Mouse (Mus musculus): ENCODE measurements around the gene Cck. TPM values are rescaled to one million over a fixed set of nuclear protein-coding genes. Genes with fewer than 3 reads are reported as not detected.

Gene Cck
- 100 to 1,000 TPM; 514 to 621 (median 567) TPM for total RNA-seq (2022)

DNA sequence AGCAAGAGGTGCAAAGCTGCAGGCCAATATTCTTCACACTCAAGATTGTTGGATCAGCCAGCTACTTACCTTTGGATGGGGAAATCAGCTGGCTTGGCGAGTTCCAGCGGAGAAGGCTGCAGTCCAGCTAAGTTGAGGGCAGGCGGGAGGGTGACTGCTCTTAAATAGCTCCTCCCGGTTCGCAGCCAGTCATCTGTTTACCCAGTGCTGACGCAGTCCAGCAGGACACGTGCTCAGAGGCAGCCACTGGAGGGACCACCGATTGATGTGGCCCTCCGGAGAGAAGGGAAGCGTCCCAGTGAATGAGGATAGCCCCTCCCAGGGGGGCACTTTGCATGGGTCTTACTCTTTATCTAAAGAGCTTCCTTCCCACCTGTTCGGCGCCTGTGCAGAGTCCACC lies at the start of gene Cck:
TSS of gene Cck (minus strand) at position 166 of the 400 bp plus-strand sequence.
- DNase-seq (ENCODE audit: low spot score in 2 of 2), result peak; percentile 47 to 54

DNA sequence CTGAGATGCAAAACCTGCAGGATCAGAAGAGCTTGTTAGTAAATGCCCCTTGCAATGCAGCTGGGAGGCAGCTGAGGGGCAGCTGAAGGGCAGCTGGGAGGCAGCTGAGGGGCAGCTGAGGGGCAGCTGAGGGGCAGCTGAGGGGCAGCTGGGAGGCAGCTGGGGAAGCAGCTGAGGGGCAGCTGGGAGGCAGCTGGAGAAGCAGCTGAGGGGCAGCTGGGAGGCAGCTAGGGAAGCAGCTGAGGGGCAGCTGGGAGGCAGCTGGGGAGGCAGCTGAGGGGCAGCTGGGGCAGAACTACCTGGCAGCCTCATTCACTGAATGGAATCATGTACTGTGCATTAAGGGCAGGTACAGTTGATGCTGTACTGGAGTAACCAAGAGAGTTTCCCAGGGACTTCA lies 46.0 kb upstream of the Cck start:
- no peak for DNase-seq (ENCODE audit: low spot score in 2 of 2)

DNA sequence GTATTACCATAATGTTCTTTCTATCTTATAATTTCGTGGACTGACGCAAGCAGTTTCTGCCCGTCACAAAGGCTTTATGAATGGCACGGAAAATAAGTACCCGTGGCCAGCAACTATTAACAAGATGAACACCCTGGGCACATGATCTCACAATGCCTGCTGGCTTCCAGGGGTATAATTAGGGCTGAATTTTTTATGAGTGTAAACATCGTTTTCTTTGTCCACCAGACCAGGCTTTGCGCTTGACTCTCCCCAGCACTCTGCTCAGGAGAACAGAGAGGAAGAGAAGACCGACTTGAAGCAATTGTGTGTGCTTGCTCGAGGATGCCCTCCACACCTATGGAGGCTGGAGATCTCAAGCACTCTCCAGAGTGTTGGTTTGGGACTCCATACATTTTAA lies 37.1 kb upstream of the Cck start:
- DNase-seq (ENCODE audit: low spot score in 2 of 2), result no peak

DNA sequence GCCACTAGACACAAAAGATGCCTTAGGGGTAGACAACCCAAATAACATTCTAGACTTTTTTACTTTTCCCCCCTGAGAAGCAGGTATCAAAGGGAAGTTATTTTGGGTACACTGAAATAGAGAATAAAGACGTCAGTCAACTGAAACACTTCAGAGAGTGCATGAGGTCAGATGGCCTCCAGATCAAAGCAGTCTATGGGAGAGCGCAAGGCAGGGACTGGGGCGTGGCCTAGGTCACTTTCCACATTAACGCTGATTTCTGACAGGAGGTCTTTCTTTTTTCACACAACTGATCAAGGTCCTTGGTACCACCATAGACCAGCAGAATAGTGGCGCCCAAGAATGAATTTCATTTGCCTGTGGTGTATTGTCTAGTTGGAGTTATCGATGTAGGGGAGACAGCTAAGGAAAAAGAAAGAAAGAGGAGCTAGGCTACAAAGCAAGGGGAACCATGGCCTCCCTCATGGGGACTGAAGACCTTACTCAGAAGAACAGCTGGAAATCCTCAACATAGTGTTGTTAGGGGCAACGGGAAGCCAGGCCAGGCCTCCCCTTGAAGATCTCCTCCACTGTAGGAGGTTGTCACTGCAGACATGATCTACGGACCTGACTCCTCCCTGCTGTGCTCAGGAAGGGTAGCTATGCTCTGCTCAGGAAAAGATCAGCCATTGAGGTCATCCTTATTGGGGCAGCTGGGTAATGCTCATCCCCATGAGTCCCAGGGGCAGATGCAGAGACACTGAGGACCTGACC lies 33.3 kb upstream of the Cck start:
- DNase-seq (ENCODE audit: low spot score in 2 of 2), result no peak

DNA sequence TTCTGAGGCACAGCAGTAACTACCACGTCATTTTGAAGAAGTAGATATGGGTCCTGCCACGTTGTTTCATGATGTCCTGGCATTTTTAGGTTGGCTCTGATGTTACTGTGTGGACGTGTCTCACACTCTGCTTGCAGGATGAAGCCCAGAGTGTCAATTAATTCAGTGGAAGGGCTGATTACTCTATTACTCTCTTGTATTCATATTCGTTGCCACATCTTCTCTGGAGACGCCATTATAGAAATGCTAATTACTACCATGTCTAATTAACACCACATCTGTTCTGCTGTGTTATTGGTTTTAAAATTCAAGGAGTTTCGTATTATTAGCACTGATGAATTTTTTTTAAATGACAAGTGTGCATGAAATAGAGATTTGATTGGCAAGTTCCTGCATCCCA lies 30.7 kb upstream of the Cck start:
- no peak for DNase-seq (ENCODE audit: low spot score in 2 of 2)

DNA sequence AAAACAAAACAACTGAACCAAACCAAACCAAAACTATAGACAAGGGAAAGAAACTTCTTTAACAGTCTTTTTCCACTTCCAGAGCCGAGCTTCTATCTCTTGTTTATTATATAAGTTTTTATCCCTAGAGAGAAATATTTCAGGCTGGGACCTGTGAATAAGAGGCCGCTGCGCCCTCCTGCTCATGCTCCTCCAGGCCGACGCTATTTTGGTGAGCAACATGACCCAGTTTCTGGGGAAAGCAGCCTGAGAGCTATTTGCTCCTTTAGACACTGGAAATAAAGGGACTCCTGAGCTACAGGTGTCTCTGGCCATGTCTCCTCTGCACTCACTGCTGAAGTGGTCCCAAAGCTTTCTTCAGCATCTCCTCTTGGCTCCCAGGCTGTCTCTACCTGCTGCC lies 24.6 kb upstream of the Cck start:
- DNase-seq (ENCODE audit: low spot score in 2 of 2), result no peak

DNA sequence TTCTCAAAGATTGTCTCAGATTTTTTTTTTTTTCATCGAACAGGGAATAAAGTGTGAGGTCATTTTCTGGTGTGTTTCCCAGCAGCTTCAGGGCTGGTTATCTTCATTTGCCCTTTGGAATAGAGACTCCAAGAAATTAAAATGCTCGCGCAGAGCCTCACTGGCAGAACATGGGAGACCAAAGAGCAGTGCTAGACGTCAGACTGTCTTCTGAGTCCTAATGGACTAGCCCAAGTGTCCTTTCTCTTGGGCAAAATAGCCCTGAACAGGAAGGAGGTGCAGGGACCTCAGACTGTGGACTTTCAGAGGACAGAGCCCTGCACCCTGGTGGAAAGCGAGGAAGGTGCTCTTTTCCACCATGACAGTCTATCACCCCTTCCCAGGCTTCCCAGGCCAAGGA lies 19.0 kb upstream of the Cck start:
- DNase-seq (ENCODE audit: low spot score in 2 of 2), result no peak

DNA sequence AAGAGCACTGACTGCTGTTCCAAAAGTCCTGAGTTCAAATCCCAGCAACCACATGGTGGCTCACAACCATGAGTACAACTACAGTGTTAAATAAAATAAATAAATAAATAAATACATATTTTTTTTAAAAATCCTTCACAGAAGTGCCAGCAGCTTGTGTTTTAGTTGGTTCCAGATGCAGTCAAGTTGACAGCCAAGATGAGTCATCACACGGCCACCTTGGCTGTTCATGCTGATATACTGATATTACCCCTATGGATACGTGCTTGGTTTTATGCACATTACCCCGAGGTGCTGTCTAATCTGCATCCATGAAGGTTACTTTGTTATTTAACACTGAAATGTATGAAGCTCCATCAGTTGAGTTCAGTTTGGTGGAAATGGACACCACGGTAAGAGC lies 16.4 kb upstream of the Cck start:
- no peak for DNase-seq (ENCODE audit: low spot score in 2 of 2)

DNA sequence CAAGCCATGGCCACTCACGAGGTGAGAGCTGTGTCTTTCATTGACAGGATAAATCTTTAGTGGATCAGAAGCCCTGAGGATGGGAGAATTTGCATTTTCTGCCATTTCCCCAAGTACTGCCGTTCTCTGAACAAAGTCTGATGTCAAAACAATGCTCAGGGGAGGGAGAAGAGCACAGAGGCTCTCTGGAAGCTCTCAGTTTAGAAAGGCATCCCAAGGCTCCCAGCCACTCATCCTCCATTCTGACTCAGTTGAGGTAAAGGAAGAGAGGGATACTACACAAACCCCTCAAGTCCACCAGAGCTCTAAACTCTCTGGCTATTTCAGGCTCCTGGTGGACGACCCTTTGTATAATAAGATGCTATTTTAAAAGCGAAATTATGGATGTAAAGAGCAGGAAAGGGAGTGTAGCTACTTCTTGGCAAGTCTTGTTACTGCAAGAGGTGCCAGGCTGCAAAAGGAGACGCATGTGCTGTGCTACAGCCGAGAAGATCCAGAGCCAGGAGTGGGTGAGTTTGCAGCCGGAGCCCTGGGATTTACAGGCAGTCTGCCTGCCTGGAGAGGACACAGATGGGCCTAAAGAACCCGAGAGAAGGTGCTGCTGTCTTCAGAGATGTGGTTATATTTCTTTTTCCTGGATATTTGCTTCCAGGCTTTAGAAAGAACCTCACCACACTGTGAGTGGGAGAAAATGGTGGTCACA lies 11.1 kb upstream of the Cck start:
- peak in 1 of 2 experiments; percentile 89 for DNase-seq (ENCODE audit: low spot score in 2 of 2)

DNA sequence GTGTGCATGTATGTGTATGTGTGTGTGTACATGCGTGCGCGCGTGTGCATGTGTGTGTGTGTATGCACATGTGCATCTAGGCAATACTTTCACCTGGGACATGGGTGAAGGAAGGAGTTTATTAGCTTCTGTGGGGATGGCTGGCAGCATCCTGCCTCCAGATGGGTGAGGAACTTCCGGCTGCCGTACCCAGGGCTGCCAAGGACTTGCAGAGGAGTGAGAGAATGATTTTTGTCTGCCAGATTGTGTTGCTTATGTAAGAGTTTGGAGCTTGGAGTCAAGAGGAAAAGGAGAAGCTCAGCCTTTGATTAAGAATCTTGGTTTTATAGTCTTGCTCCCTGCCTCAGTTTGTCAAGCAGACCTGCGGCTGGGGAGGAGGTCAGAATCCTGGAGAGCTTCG lies 9.9 kb upstream of the Cck start:
- DNase-seq (ENCODE audit: low spot score in 2 of 2), result peak; percentile 40 to 80

DNA sequence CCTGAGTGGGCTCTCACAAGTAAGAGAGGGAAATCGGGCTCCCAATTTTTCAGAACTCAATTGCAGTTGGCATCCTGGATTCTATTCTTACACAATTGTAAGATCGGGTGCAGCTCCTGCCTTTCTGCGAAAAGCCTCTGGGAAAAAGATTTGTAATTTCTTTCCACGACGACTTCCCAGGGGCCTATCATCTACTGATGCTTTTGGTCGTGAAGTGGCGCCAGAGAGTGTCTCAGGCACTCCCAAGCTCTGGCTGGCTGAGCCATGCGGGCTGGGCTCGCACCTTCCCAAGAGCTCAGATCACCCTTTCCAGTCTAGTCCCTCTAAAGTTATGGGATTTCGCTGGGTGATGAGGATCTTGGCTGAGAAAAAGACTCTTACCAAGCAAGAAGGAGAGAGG lies 608 bp upstream of the Cck start:
- DNase-seq (ENCODE audit: low spot score in 2 of 2), result peak in 1 of 2 experiments; percentile 47

DNA sequence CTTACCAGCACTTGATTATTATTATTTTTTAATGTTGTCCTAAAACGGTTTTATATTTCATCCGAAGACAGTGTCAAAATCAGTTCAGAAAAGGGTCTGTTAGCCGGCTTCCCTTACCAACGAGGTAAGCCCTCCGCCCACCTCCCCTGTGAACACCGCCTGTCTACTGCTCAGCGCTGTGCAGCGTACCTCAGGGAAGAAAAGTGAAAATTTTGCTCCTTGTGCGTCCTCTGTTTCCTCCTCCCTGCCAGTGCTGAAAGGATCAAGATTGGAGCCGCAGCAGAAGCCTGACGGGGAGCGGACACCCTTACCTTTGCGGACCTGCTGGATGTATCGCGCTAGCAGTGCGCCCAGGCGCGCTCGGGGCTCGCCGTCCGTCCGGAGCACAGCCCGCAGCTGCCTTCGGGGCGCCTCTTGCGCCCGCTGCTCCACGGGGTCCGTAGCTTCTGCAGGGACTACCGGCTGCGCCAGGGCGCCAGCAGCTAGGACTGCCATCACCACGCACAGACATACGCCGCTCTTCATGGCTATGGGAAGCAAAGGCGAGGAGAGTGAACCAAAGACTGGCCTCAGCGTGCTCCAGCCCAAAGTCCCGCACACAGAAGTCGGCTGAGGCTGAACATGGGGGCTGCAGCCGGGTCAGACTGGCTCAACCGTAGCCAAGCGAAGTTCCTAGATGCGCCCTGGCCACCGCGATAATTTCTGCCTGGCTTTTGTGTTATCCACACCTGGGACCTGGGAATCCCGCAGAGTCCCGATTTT lies 1.3 kb downstream of the Cck start:
- DNase-seq (ENCODE audit: low spot score in 2 of 2), result no peak

DNA sequence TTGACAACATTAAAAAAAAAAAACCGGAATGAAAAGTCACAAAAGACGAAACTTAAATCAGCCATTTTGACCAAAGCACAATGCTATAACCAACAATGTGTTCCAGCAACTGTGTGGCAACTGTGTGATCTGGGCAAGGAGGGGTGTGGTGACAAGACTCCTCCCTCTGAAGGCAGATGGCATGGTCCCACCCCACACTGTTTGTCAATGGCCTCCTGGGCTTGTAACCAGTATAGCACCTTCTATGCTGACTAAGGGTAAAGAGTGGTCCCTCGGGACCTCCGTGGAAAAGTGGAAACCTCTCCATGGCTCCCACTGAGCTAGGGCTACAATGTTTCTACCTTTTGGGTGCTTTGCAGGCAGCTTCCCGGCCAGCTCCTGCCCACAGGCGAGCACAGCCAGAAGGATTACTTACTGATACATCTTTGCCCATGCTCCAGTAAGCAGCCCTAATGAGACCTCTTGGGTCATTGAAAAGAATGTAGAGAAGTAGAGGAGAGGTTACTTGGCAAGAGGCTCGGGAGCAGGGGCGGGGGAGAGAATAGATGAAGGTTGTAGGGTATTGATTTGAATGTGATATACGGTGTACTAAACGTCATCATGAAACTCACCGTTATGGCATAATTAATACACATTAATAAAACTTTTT lies 3.8 kb downstream of the Cck start:
- DNase-seq (ENCODE audit: low spot score in 2 of 2), result no peak

DNA sequence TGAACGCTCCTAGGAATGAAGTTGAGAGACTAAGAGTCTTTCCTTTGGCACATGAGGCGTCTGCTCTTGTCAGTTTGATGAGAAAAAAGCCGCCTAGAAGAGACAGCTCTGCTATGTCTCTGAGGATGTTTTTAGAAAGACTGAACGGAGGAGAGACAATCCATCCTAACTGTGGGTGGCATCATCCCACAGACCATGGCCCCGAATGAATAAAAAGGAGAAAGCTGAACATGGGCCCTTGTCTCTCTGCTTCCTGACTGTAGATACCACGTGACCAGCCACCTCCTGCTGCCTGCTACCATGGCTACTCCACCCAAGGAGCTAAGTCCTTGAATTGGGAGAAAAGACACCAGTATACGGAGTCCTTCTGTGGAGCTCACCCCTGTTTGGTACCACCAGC lies 8.3 kb downstream of the Cck start:
- no peak for DNase-seq (ENCODE audit: low spot score in 2 of 2)

DNA sequence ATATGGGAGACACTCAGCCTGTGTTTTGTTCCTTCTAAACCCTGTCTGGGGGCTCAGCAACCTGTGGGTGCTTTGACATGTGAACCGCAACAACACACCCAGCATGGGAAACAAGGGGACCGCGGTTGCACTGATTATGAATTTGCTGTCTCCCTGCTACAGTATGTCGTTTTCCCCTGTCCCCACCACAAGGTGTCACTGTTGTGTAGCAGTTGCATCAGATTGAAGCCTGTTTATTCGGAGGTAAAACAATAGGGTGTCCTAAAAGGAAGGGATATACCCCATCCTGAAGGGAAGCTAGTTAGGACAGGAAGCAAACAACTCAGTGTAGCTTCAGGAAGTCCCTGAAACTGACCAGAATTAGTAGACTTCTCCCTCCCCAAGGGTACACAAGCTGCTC lies 16.0 kb downstream of the Cck start:
- no peak for DNase-seq (ENCODE audit: low spot score in 2 of 2)

DNA sequence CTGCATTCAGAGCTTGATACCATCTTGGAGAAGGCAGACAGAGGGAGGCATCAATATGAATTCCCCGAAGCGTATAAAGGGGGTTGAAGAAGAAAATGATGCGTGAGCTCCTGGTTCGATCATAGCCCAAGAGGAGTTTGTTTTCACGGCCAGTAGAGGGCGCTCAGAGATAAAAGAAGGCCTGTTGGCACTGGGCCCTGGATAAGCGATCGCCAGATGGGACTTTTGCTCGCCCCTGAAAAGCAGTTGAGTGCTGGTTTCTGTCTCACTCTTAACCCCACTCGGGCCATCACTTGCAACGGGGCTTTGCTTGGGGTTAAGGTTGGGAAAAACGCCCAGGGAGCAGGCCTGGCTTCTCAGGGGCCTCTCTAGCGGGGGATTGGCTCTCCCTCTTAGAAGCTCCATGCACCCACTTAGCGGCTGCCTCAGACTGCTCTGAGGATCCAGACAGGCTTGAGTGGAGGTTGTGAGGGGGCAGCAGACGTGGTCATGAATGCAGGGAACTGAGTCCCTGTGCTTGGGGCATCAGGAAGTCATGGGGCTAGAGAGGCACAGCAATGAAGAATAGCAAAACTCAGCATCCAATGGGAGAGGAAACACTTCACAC lies 18.1 kb downstream of the Cck start:
- DNase-seq (ENCODE audit: low spot score in 2 of 2), result no peak

DNA sequence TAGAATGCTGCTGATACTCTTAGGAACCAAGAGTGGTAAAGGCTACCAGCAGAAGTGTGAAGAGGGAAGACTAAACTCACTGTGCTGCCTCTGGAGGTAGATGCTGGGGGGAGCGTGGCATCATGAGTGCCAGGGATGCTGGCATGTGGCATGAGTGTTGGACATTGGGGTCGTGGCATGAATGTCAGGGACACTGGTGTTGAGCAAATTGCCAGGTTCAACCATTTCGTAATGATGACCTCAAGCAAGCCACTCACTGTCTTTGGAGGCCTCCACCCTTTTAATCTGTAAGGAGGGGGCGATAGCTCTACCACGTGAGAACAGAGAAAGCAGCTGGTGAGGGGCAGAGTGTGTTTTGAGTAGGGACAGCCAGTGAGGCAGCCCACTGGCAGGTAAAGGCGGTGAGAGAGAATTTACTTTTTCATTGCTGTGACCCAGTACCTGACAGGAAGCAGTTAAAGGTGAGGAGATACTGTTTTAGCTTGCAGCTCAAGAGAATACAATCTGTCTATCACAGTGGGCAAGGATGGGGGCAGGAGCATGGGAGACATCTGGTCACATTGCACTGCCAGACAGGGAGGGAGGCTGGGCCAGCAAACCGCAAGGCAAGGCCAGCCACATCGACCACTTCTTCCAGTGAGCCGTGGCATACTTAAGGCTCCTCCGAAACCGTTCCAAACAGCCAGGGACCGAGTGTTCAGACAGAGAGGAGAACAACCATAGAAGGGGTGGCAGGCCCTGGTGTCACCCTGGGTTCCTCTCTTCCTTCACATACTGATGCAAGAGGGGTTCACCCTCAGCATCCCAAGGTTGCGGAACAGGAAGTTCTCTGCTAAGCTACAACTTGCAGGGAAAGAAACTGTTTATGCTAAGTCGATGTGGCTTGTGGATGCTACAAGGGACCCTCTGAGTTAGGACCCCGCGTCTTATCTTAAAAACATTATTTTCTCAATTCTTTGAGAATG lies 19.7 kb downstream of the Cck start:
- no peak for DNase-seq (ENCODE audit: low spot score in 2 of 2)

DNA sequence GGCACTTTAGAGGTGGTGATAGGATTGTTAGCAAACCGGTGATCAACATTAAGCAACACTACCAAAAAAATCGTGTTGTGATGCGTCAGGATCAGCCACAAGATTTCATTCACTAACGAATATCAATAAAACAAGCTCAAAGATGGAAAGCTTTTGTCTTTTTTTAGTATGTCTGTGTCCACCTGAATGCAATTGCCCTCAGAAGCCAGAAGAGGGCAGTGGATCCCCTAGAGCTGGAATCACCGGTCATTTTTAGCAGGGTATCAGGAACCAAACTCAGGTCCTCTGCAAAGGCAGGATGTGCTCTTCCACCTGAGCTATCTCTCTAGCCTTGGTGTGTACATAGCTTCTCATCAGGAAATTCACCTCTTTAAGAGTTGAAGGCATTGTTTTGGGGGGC lies 20.7 kb downstream of the Cck start:
- DNase-seq (ENCODE audit: low spot score in 2 of 2), result no peak

DNA sequence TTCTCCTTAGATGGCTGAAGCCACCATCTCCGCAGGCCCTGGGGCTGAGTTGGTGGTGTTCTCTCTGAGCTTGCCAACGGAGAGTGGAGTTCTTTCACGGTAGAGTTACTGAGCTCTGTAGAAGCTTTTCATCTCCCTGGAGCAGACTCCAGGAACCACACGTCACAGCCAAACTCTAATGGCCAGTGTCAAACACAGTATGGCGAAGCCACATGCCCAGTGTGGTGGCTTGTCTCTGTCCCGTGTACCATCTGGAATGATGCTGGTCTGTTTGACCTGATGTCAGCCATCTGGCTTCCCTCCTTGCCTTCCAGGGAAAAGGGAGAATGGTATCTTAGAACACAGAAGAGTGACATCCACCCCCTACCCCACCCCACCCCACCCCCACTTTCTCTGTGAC lies 25.8 kb downstream of the Cck start:
- no peak for DNase-seq (ENCODE audit: low spot score in 2 of 2)

DNA sequence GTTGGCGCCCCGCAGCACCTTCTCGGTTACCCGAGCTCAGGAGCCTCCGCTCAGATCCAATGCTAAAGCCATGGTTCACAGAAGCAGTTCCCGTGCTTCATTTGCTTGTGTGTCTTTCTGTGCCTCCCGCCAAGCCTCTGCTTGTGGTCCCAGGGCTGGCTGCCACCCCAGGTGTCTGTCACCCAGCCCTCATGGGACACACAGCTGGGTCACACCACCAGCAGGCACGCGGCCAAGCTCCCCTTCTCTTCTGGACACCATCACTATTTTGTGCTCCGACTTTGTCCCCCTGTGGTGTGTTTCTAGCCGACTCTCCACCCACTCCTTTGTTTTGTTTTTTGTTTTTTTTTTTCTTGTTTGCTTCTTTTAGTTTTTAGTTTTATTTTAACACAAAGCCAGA lies 28.0 kb downstream of the Cck start:
- DNase-seq (ENCODE audit: low spot score in 2 of 2), result no peak

All from left cerebral cortex, adult 8-10 months (tissue).